19 mouse cellular contexts compared by ENCODE assay signal in genomic region chr12:41027485-41027884, GRCm38 (mm10). TPM values are rescaled to one million over a fixed set of nuclear protein-coding genes. Genes with fewer than 3 reads are reported as not detected.
DNase-seq lines count a peak whose midpoint lies in the region; ATAC-seq lines count a peak whose summit lies in the region.
"Had no signal": no experiment of that assay in that cellular context is flagged by ENCODE, and none has a peak within 500 bp of the region (broad histone marks: within the 10 kb centered on the region; RNA-seq: fewer than 3 reads in every experiment).

No protein-coding gene starts in this region.

- DNase-seq in thymus, postnatal 0 days (ENCODE audit: low spot score) = peak; percentile 6
- no peak for DNase-seq in thymus, postnatal 10 days (ENCODE audit: low spot score in 2 of 2)
- DNase-seq in B cell, adult 2 months = peak; percentile 37 to 38
- DNase-seq in MN1 (ENCODE audit: low spot score) = no peak
- DNase-seq in frontal cortex, postnatal 10 days (ENCODE audit: low spot score in 2 of 2) = no peak
- DNase-seq in heart, adult 18-20 months = no peak
- DNase-seq: adrenal gland, adult 2 months; adrenal gland, postnatal 10 days; adrenal gland, postnatal 25 days; cerebellum, adult 11 months; cerebellum, adult 18-20 months; cerebellum, adult 8-10 months; cerebellum, adult 9-11 months; cerebellum, postnatal 14 days; cerebellum, postnatal 36 days; embryo, embryonic 11 days; forebrain, postnatal 0 days had no signal

- ATAC-seq in neutrophil, adult 5-6 weeks (ENCODE audit: extremely low read depth, insufficient number of reproducible peaks, low FRiP score, poor library complexity, severe bottlenecking) = peak; percentile 24; the same call in 1 of the 2 replicates
- ATAC-seq: forebrain, embryonic 14.5 days; forebrain, postnatal 0 days had no signal

RNA-seq across cellular contexts. Expression of gene Immp2l, which starts 3.6 kb away (rescaled TPM):
- 12.3 and 14.5 TPM in 2 replicates for polyA plus RNA-seq in thymus, postnatal 0 days (2015; fragmentation: Nextera tagmentation; extraction: Ambion mirVana)
- total RNA-seq in neutrophil, adult 5-6 weeks (2017) = 11.0 and 11.5 TPM in 2 replicates
- 10 to 100 TPM; 33.7 to 34.9 TPM for total RNA-seq in heart, adult 18-20 months (2021)

Comparison
In these comparisons a context has a peak if more than half of its experiments do, and no peak if none do; other contexts are left out.
1. DNase-seq: peak in thymus, postnatal 0 days (single experiment) and B cell, adult 2 months (2 of 2); none in thymus, postnatal 10 days (0 of 2), MN1 (single experiment), frontal cortex, postnatal 10 days (0 of 2) and heart, adult 18-20 months (0 of 2).